Mouse (Mus musculus) limb, embryonic 12.5 days (tissue): ENCODE measurements around the gene Mettl17. TPM values are rescaled to one million over a fixed set of nuclear protein-coding genes. Genes with fewer than 3 reads are reported as not detected.

Experiments
- ATAC-seq: fragments of 200-750 bp; cut with Nextera tagmentation; 2 replicates; pipeline ENCODE4 v1.8.0; 2017; ENCODE audit warnings: low read depth, moderate TSS enrichment; ENCODE audit not compliant: insufficient number of reproducible peaks, insufficient read depth, low FRiP score, low TSS enrichment
- H3K27ac ChIP-seq: fragments of 300-500 bp; sonication (generic); 2 replicates; pipeline ENCODE4 v1.5.1; 2016; ENCODE audit warnings: mild to moderate bottlenecking, moderate library complexity
- H3K27me3 ChIP-seq: fragments of 300-500 bp; sonication (generic); 2 replicates; pipeline ENCODE4 v1.6.1; 2016; ENCODE audit warnings: mild to moderate bottlenecking, moderate library complexity
- H3K36me3 ChIP-seq: fragments of 300-500 bp; sonication (generic); 2 replicates; pipeline ENCODE4 v1.6.1; 2016; ENCODE audit warnings: mild to moderate bottlenecking, moderate library complexity
- H3K4me1 ChIP-seq: fragments of 300-500 bp; sonication (generic); replicated peaks from 2 replicates; pipeline ENCODE4 v1.6.1; 2016
- H3K4me2 ChIP-seq: fragments of 300-500 bp; sonication (generic); 2 replicates; pipeline ENCODE4 v1.6.1; 2016; ENCODE audit warnings: mild to moderate bottlenecking, moderate library complexity
- H3K4me3 ChIP-seq: fragments of 300-500 bp; sonication (generic); replicated peaks from 2 replicates; pipeline ENCODE4 v1.5.1; 2016; ENCODE audit warnings: mild to moderate bottlenecking
- H3K9ac ChIP-seq: fragments of 300-500 bp; sonication (generic); replicated peaks from 2 replicates; pipeline ENCODE4 v1.6.1; 2016; ENCODE audit warnings: mild to moderate bottlenecking, moderate library complexity
- H3K9me3 ChIP-seq: fragments of 300-500 bp; sonication (generic); 2 replicates; pipeline ENCODE4 v1.6.1; 2016; ENCODE audit warnings: mild to moderate bottlenecking, moderate library complexity
- WGBS: fragments of 180-500 bp; shearing (Covaris S2); methylation state at CpG from one replicate; pipeline ENCODE4 v1.1.7; 2016; 5-methylcytosine and 5-hydroxymethylcytosine counted together
- microRNA-seq: library from miRNA; unstranded; fragments of <30 nt; microRNA quantifications from one replicate; pipeline ENCODE4, GENCODE M21; 2017
- polyA plus RNA-seq: library from polyadenylated mRNA; unstranded; fragments of >200 nt; fragmentation: Nextera tagmentation; extraction: Ambion mirVana; gene quantifications from 2 replicates; pipeline ENCODE4 v1.2.1, GENCODE M21; 2016

Mettl17 gene
- polyA plus RNA-seq, 1 experiment from 2014 or later, result 59.9 TPM

- H3K4me2 ChIP-seq, result no peak overlapping the region
- no peaks in the 10 kb centered on the region for H3K36me3 ChIP-seq
- no peak overlapping the region for H3K27ac ChIP-seq
- no peaks in the 10 kb centered on the region for H3K27me3 ChIP-seq
- ATAC-seq, result no peak
- H3K9ac ChIP-seq, result no peak overlapping the region
- 80% methylated on average over 8 of the region's 8 CpGs for WGBS
- H3K4me1 ChIP-seq, result peaks cover 8% of the 10 kb centered on the region
- no peak overlapping the region for H3K4me3 ChIP-seq
- peaks cover 5% of the 10 kb centered on the region; the same call in 1 of the 2 replicates for H3K9me3 ChIP-seq
Measured at GRCm38 (mm10) chr14:51929309-51929943, 44.8 kb downstream of the Mettl17 start.

GRCm38 (mm10) chr14:51929968-51930367, 45.3 kb downstream of the Mettl17 start:
- Histone ChIP-seq H3K36me3 (no peaks in the 10 kb centered on the region), H3K27me3 (no peaks in the 10 kb centered on the region), H3K4me2 (no peak overlapping the region), H3K9me3 (peaks cover 8% of the 10 kb centered on the region; the same call in 1 of the 2 replicates), H3K4me1 (peaks cover 8% of the 10 kb centered on the region), H3K4me3 (no peak overlapping the region), H3K9ac (no peak overlapping the region), H3K27ac (no peak overlapping the region)
- WGBS, result 59% methylated on average over 9 of the region's 9 CpGs
- no peak for ATAC-seq

DNA sequence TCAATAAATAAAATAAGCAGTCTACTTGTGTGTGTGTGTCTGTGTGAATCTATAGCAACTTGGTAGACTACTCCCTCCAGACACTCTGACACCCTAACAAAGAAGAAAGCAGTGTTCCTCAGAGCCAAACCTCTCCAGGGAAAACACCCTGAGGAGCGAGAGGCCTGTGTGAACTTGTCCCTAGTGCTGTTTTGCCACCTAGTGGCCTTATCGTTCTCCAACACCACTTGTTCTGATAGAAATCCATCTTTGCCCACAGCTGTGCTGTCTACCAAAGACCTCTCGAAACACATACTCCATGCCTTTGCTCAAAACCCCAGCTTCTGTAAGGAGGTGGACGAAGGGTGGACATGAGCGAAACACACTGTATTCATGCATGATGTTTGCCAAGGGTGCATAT, 46.2 kb downstream of the Mettl17 start:
- Histone ChIP-seq H3K4me2 (no peak overlapping the region), H3K4me3 (no peak overlapping the region), H3K4me1 (peaks cover 8% of the 10 kb centered on the region), H3K36me3 (no peaks in the 10 kb centered on the region), H3K27me3 (no peaks in the 10 kb centered on the region), H3K9ac (no peak overlapping the region), H3K9me3 (peaks cover 8% of the 10 kb centered on the region; the same call in 1 of the 2 replicates), H3K27ac (no peak overlapping the region)
- WGBS, result 31% methylated on average over 5 of the region's 5 CpGs
- ATAC-seq, result 0 out of 2 replicates have a peak, but pooled peaks have one; percentile 41

- peaks cover 8% of the 10 kb centered on the region for H3K4me1 ChIP-seq
- H3K4me3 ChIP-seq, result no peak overlapping the region
- H3K9me3 ChIP-seq, result peaks cover 8% of the 10 kb centered on the region; the same call in 1 of the 2 replicates
- WGBS, result 62% methylated on average over 10 of the region's 10 CpGs
- H3K4me2 ChIP-seq, result no peak overlapping the region
- no peaks in the 10 kb centered on the region for H3K36me3 ChIP-seq
- no peak overlapping the region; the same call in 1 of the 2 replicates for H3K9ac ChIP-seq
- ATAC-seq, result no peak
- no peaks in the 10 kb centered on the region for H3K27me3 ChIP-seq
- H3K27ac ChIP-seq, result no peak overlapping the region
Measured at GRCm38 (mm10) chr14:51932092-51933020, 47.7 kb downstream of the Mettl17 start.

DNA sequence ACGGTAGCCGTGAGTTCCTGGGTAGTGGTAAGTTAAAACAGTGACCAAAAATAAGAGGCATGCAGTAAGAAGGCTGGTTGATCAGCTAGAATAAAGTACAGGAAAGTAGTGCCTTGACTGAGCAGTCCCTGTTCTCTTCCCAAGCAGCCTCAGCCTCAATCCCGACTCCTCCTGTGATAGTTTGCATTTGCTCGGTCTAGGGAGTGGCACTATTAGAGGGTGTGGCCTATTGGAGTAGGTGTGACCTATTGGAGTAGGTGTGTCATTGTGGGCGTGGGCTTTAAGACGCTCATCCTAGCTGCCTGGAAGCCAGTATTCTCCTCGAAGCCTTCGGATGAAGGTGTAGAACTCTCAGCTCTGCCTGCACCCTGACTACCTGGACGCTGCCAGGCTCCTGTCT, 54.4 kb downstream of the Mettl17 start:
- ATAC-seq, result no peak
- no peaks in the 10 kb centered on the region for H3K27me3 ChIP-seq
- H3K4me3 ChIP-seq, result no peak overlapping the region

GRCm38 (mm10) chr14:51940944-51941560, 56.4 kb downstream of the Mettl17 start:
- no peaks in the 10 kb centered on the region for H3K36me3 ChIP-seq
- peaks cover 14% of the 10 kb centered on the region for H3K4me1 ChIP-seq
- peaks cover 7% of the 10 kb centered on the region; the same call in 1 of the 2 replicates for H3K9me3 ChIP-seq
- no peak overlapping the region for H3K9ac ChIP-seq
- 34% methylated on average over 8 of the region's 8 CpGs for WGBS
- H3K4me2 ChIP-seq, result no peak overlapping the region
- H3K27me3 ChIP-seq, result no peaks in the 10 kb centered on the region
- H3K4me3 ChIP-seq, result no peak overlapping the region
- no peak for ATAC-seq
- H3K27ac ChIP-seq, result no peak overlapping the region

More for the DNA sequence above, 54.4 kb downstream of the Mettl17 start:
- H3K4me1 ChIP-seq, result peaks cover 14% of the 10 kb centered on the region
- H3K9ac ChIP-seq, result no peak overlapping the region
- H3K9me3 ChIP-seq, result peaks cover 14% of the 10 kb centered on the region
- no peak overlapping the region for H3K27ac ChIP-seq
- H3K4me2 ChIP-seq, result no peak overlapping the region
- H3K36me3 ChIP-seq, result no peaks in the 10 kb centered on the region
- WGBS, result 87% methylated on average over 9 of the region's 9 CpGs

- Histone ChIP-seq H3K9ac (no peak overlapping the region), H3K27ac (no peak overlapping the region), H3K36me3 (no peaks in the 10 kb centered on the region), H3K4me1 (peaks cover 14% of the 10 kb centered on the region), H3K9me3 (peaks cover 7% of the 10 kb centered on the region; the same call in 1 of the 2 replicates), H3K4me3 (no peak overlapping the region), H3K4me2 (no peak overlapping the region), H3K27me3 (no peaks in the 10 kb centered on the region)
- no peak for ATAC-seq
- WGBS, result 70% methylated on average over 9 of the region's 9 CpGs
Measured at GRCm38 (mm10) chr14:51941577-51941976, 56.9 kb downstream of the Mettl17 start.

DNA sequence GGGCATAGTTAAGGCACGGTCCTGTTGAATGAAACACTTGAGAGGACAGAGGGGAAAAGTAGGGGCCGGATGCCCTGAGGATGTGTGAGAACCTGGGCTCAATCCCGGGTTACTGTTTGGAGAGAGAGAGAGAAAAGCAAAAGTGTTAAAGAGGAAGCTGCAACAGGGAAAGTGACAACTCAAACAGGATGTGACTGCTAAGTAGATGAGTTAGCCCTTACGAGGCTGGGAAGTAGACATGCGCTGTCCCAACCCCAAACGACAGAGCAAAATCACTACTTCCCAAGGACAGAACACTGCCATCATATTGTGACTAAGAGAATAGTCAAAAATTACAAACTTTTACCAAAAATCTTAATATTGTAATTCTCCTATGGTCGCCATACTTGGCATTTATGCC, 57.6 kb downstream of the Mettl17 start:
- ATAC-seq, result no peak
- Histone ChIP-seq H3K4me1 (peaks cover 14% of the 10 kb centered on the region), H3K36me3 (no peaks in the 10 kb centered on the region), H3K27me3 (no peaks in the 10 kb centered on the region), H3K9me3 (peaks cover 7% of the 10 kb centered on the region; the same call in 1 of the 2 replicates), H3K9ac (no peak overlapping the region), H3K4me3 (no peak overlapping the region), H3K4me2 (no peak overlapping the region), H3K27ac (no peak overlapping the region)
- 52% methylated on average over 7 of the region's 7 CpGs for WGBS

Small RNA genes within 50 kb of the gene (microRNA-seq; reads per million reads assigned to microRNA genes)
- gene Gm27375, result not detected

Other genes with a start within 250 kb of the Mettl17 start
- gene Gm4181, start 249.2 kb upstream of the Mettl17 start, polyA plus RNA-seq, result not detected in 2 replicates
- not detected in 2 replicates for gene Gm17079, start 189.4 kb upstream of the Mettl17 start, polyA plus RNA-seq
- gene Gm5800, start 167.7 kb upstream of the Mettl17 start, polyA plus RNA-seq, result not detected in 2 replicates
- not detected in 2 replicates for gene Ang4, start 111.3 kb upstream of the Mettl17 start, polyA plus RNA-seq
- not detected in 2 replicates for gene AY358078, start 84.8 kb upstream of the Mettl17 start, polyA plus RNA-seq
- not detected in 2 replicates for gene Ear6, start 31.1 kb upstream of the Mettl17 start, polyA plus RNA-seq
- 0.48 and 0.74 TPM in 2 replicates for gene Slc39a2, start 8.0 kb downstream of the Mettl17 start, polyA plus RNA-seq
- gene Ndrg2, start 29.3 kb downstream of the Mettl17 start, polyA plus RNA-seq, result 35.4 and 35.7 TPM in 2 replicates
- gene Tppp2, start 33.6 kb downstream of the Mettl17 start, polyA plus RNA-seq, result not detected in 2 replicates
- not detected in 2 replicates for gene Rnase13, start 37.9 kb downstream of the Mettl17 start, polyA plus RNA-seq
- 241 and 253 TPM in 2 replicates for gene Arhgef40, start 99.9 kb downstream of the Mettl17 start, polyA plus RNA-seq
- 1.00 and 1.2 TPM in 2 replicates for gene Tmem253, start 130.8 kb downstream of the Mettl17 start, polyA plus RNA-seq
- gene Zfp219, start 135.9 kb downstream of the Mettl17 start, polyA plus RNA-seq, result 51.7 and 60.9 TPM in 2 replicates
- not detected in 2 replicates for gene Olfr221, start 157.6 kb downstream of the Mettl17 start, polyA plus RNA-seq
- 852 and 869 TPM in 2 replicates for gene Hnrnpc, start 219.2 kb downstream of the Mettl17 start, polyA plus RNA-seq
- 72.7 and 84.1 TPM in 2 replicates for gene Rpgrip1, start 225.9 kb downstream of the Mettl17 start, polyA plus RNA-seq